Comparison of ENCODE assay signal across 16 mouse cellular contexts in the genomic region with DNA sequence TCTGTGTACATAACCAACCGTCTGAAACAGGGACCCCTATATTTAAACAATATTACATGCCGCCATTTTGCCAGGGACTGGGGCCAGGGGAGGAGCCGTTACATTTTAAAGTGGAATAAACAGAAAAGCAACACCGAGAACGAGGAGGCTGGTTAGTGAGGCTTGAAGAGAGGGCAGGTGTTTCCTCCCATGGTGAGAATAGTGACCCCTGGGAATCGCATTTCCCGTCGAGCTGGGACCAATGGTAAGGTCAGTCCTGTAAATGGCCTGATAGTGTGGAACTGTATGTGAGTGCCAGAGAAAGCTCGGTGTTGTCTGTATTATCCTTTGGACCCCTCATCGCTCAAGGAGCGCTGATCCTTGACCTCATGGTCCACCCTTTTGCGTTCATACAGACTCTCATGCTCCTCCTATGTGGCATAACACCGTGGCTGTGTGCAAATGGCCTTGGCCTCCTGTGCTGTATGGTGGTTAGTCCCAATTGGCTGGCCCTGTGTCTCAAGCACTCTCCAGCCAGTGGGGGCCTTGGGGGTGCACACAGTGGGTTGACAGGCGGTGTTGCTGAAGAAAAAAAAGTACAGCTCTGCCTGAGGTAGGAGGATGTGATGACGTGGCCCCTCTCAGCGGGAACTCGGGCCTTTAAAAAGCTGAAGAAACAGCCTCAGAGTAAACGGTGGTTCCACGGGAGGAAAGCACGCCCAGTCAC. TPM values are rescaled to one million over a fixed set of nuclear protein-coding genes. Genes with fewer than 3 reads are reported as not detected.
DNase-seq lines count a peak whose midpoint lies in the region; ATAC-seq and TF ChIP-seq lines count a peak whose summit lies in the region.
"Had no signal": no experiment of that assay in that cellular context is flagged by ENCODE, and none has a peak within 500 bp of the region (broad histone marks: within the 10 kb centered on the region; RNA-seq: fewer than 3 reads in every experiment).

A gene (plus strand): TSS at position 686 of the 706 bp plus-strand sequence.

- no peak for ATAC-seq in forebrain, embryonic 14.5 days
- no peak for ATAC-seq in frontal cortex, adult (ENCODE audit: low TSS enrichment)
- ATAC-seq: forebrain, postnatal 0 days had no signal

- H3K27me3 ChIP-seq in testis, adult 2 months (ENCODE audit: control insufficient read depth, insufficient read depth, low read length) = no peaks in the 10 kb centered on the region
- no peaks in the 10 kb centered on the region for H3K27me3 ChIP-seq in forebrain, embryonic 14.5 days (replicated peaks; ENCODE audit: control insufficient read depth, insufficient read depth, low read length)
- H3K27me3 ChIP-seq: embryonic facial prominence, embryonic 12.5 days had no signal

- H3K36me3 ChIP-seq in testis, adult 2 months (ENCODE audit: control insufficient read depth, insufficient read depth, low read length) = no peaks in the 10 kb centered on the region
- H3K36me3 ChIP-seq in forebrain, embryonic 14.5 days (ENCODE audit: control insufficient read depth, insufficient read depth, low read length) = no peaks in the 10 kb centered on the region
- H3K36me3 ChIP-seq: embryonic facial prominence, embryonic 12.5 days; G1E; heart, embryonic 10.5 days had no signal

- H3K27ac ChIP-seq in testis, adult 2 months (ENCODE audit: control insufficient read depth, insufficient read depth, low read depth, low read length) = peak within 1 kb of the TSS; percentile 34; the same call in 1 of the 2 replicates
- H3K27ac ChIP-seq in forebrain, embryonic 14.5 days (ENCODE audit: low read depth, low read length) = no peak within 1 kb of the TSS
- H3K27ac ChIP-seq in left cerebral cortex, adult 2 months = no peak within 1 kb of the TSS
- H3K27ac ChIP-seq: embryonic facial prominence, embryonic 12.5 days; heart, embryonic 10.5 days had no signal

- WGBS in forebrain, embryonic 14.5 days = 86% methylated on average over 20 of the region's 20 CpGs

- no peak for TF ChIP-seq POLR2A in testis, adult 2 months (IDR thresholded peaks at IDR 0.05; ENCODE audit: control insufficient read depth, low read depth, low read length)

- intact Hi-C loops in left cerebral cortex, adult 2 months (cut with DNase I) = no loop called here

- H3K4me3 ChIP-seq in testis, adult 2 months (ENCODE audit: control insufficient read depth, low read depth, low read length) = peak within 1 kb of the TSS; percentile 52
- no peak within 1 kb of the TSS for H3K4me3 ChIP-seq in forebrain, embryonic 14.5 days (ENCODE audit: low read depth, low read length)
- no peak within 1 kb of the TSS for H3K4me3 ChIP-seq in left cerebral cortex, adult 2 months
- H3K4me3 ChIP-seq: embryonic facial prominence, embryonic 12.5 days; heart, embryonic 10.5 days had no signal

- DNase-seq in testis, postnatal 10 days (ENCODE audit: low spot score) = no peak
- peak; percentile 18 for DNase-seq in lung, postnatal 14 days
- DNase-seq in spleen, postnatal 10 days (ENCODE audit: low spot score in 2 of 2) = peak; percentile 26 to 78
- DNase-seq in forebrain, embryonic 14.5 days (ENCODE audit: low spot score) = no peak
- no peak for DNase-seq in left cerebral cortex, adult 2 months (ENCODE audit: extremely low spot score in 1 of 2, low spot score in 2 of 2)
- no peak for DNase-seq in MN1 (ENCODE audit: low spot score)
- DNase-seq: adrenal gland, adult 8-10 months; cerebellum, adult 9-10 months; forebrain, postnatal 0 days had no signal

- no peak for TF ChIP-seq CTCF in testis, adult 2 months (IDR thresholded peaks at IDR 0.05; ENCODE audit: control insufficient read depth, insufficient read depth, insufficient replicate concordance, low read depth, low read length)
- no peak for TF ChIP-seq CTCF in left cerebral cortex, adult 2 months (IDR thresholded peaks at IDR 0.05)

- H3K4me1 ChIP-seq in testis, adult 2 months (ENCODE audit: control insufficient read depth, insufficient read depth, low read length) = peaks cover 7% of the 10 kb centered on the region
- H3K4me1 ChIP-seq in forebrain, embryonic 14.5 days (ENCODE audit: control insufficient read depth, insufficient read depth, low read length) = no peaks in the 10 kb centered on the region
- H3K4me1 ChIP-seq: heart, embryonic 10.5 days had no signal

- no peak within 1 kb of the TSS for H3K9ac ChIP-seq in forebrain, embryonic 14.5 days (ENCODE audit: low read length)
- H3K9ac ChIP-seq: embryonic facial prominence, embryonic 12.5 days; forebrain, postnatal 0 days had no signal

- H3K4me2 ChIP-seq in forebrain, embryonic 14.5 days (ENCODE audit: low read length) = no peak within 1 kb of the TSS
- H3K4me2 ChIP-seq: embryonic facial prominence, embryonic 12.5 days had no signal

- no peaks in the 10 kb centered on the region for H3K9me3 ChIP-seq in forebrain, embryonic 14.5 days (replicated peaks; ENCODE audit: control insufficient read depth, low read length)
- H3K9me3 ChIP-seq: embryonic facial prominence, embryonic 12.5 days; G1E; heart, embryonic 10.5 days had no signal

RNA-seq across cellular contexts. Expression of the gene that starts here (rescaled TPM):
- 0.48 and 0.52 TPM in 2 replicates for polyA plus RNA-seq in testis, adult 2 months (2012; rRNA removed)
- 0.09 and 0.11 TPM in 2 replicates for polyA plus RNA-seq in forebrain, embryonic 14.5 days (2014; fragmentation: Nextera tagmentation; extraction: Ambion mirVana)
- under 1 TPM in 1 of 2 experiments, not detected in 1; 0.14 TPM for total RNA-seq in left cerebral cortex, adult 2 months (2021)
- polyA plus RNA-seq: embryonic facial prominence, embryonic 12.5 days; forebrain, postnatal 0 days; G1E; limb, embryonic 11.5 days; neural tube, embryonic 11.5 days had no signal

Comparison
In these comparisons a context has a peak if more than half of its experiments do, and no peak if none do; other contexts are left out.
1. DNase-seq: peak in lung, postnatal 14 days (single experiment) and spleen, postnatal 10 days (2 of 2); none in testis, postnatal 10 days (single experiment), forebrain, embryonic 14.5 days (single experiment), left cerebral cortex, adult 2 months (0 of 2) and MN1 (single experiment).